Mouse (Mus musculus): Measurements from ENCODE around the gene Amotl1. TPM values are rescaled to one million over a fixed set of nuclear protein-coding genes. Genes with fewer than 3 reads are reported as not detected.
A peak's percentile ranks its signal among the peaks of the same experiment; 100 is the strongest.
"Not testable (repeated sequence)": the region's sequence is repeated elsewhere in the genome, so short reads cannot be mapped to it uniquely, and the experiment has no call there.

Gene Amotl1
- total and polyA plus RNA-seq, 3 experiments: 2.3 to 4.9 (median 3.1) TPM

- TF ChIP-seq GATA2 (IDR thresholded peaks at IDR 0.05; ENCODE audit: borderline replicate concordance, low read depth, low read length): no peak
- TF ChIP-seq GATA1 (IDR thresholded peaks at IDR 0.05; ENCODE audit: borderline replicate concordance, low read length): no peak
- no peak for TF ChIP-seq POLR2AphosphoS5 (IDR thresholded peaks at IDR 0.05; ENCODE audit: insufficient replicate concordance, low read depth, low read length)
- TF ChIP-seq TAL1 (conservative IDR thresholded peaks at IDR 0.05; ENCODE audit: low read depth, low read length): no peak
- no peak for TF ChIP-seq CTCF (IDR thresholded peaks at IDR 0.05; ENCODE audit: low read depth, low read length)
- peaks cover 5% of the 10 kb centered on the region; the same call in 1 of the 2 replicates for H3K27me3 ChIP-seq (ENCODE audit: insufficient read depth, low read length)
- no peaks in the 10 kb centered on the region for H3K36me3 ChIP-seq (replicated peaks)
- ATAC-seq (ENCODE audit: extremely low read depth, insufficient number of reproducible peaks, low FRiP score, poor library complexity, severe bottlenecking) (no peak), DNase-seq (ENCODE audit: low spot score) (no peak)
- no peaks in the 10 kb centered on the region for H3K9me3 ChIP-seq (replicated peaks)
- no peaks in the 10 kb centered on the region for H3K4me1 ChIP-seq (ENCODE audit: insufficient read depth, low read depth, low read length)
- H3K4me3 ChIP-seq (ENCODE audit: low read depth, low read length): no peak overlapping the region
Measured at GRCm38 (mm10) chr9:14578960-14579359, 65.9 kb downstream of the Amotl1 start.

- H3K4me3 ChIP-seq (ENCODE audit: low read depth, low read length); ATAC-seq (ENCODE audit: extremely low read depth, insufficient number of reproducible peaks, low FRiP score, poor library complexity, severe bottlenecking); DNase-seq (ENCODE audit: low spot score); H3K27me3 ChIP-seq (ENCODE audit: insufficient read depth, low read length); H3K9me3 ChIP-seq (replicated peaks); H3K36me3 ChIP-seq (replicated peaks); H3K4me1 ChIP-seq (ENCODE audit: insufficient read depth, low read depth, low read length): not testable (repeated sequence)
Measured at GRCm38 (mm10) chr9:14576359-14576758, 68.5 kb downstream of the Amotl1 start.

DNA sequence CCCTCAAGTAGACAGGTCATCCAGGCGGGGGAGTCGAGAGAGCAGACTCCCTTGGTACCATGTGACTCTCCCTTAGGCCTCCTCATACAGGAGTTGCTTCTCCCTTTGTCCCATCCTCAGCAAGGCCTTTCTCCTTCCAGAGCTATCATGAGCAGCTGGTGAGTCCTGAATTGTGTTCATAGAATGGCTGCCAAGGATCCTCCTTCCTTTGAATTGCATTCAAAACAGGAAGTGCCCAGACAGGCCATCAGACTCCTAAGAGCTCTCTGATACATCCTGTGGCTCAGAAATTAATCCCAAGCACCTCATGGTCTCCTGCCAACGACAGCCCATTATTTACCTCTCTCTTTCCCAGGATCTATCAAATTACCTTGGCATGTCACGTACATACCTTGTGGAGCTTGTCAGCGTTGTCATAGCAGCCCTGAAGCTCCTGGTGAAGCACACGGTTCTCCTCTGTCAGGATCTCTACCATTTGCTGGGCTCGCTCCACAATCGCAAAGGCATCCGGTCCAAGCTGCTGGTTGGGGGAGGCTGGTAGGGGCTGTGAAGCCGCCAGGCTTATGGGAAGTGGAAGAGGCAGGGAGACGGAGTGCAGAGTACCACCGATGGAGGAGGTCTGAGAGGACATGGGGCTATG, 70.0 kb downstream of the Amotl1 start:
- Histone ChIP-seq H3K27me3 (ENCODE audit: insufficient read depth, low read length) (peaks cover 5% of the 10 kb centered on the region; the same call in 1 of the 2 replicates), H3K4me3 (ENCODE audit: low read depth, low read length) (no peak overlapping the region), H3K9me3 (replicated peaks) (no peaks in the 10 kb centered on the region), H3K36me3 (replicated peaks) (no peaks in the 10 kb centered on the region), H3K4me1 (ENCODE audit: insufficient read depth, low read depth, low read length) (no peaks in the 10 kb centered on the region)
- TF ChIP-seq CTCF (IDR thresholded peaks at IDR 0.05; ENCODE audit: low read depth, low read length) (no peak), GATA2 (IDR thresholded peaks at IDR 0.05; ENCODE audit: borderline replicate concordance, low read depth, low read length) (no peak), TAL1 (conservative IDR thresholded peaks at IDR 0.05; ENCODE audit: low read depth, low read length) (no peak), POLR2AphosphoS5 (IDR thresholded peaks at IDR 0.05; ENCODE audit: insufficient replicate concordance, low read depth, low read length) (no peak), GATA1 (IDR thresholded peaks at IDR 0.05; ENCODE audit: borderline replicate concordance, low read length) (no peak)
- no peak for DNase-seq (ENCODE audit: low spot score)
- ATAC-seq (ENCODE audit: extremely low read depth, insufficient number of reproducible peaks, low FRiP score, poor library complexity, severe bottlenecking): no peak

GRCm38 (mm10) chr9:14569175-14569975, 75.5 kb downstream of the Amotl1 start:
- TF ChIP-seq POLR2AphosphoS5 (IDR thresholded peaks at IDR 0.05; ENCODE audit: insufficient replicate concordance, low read depth, low read length): no peak
- TF ChIP-seq TAL1 (conservative IDR thresholded peaks at IDR 0.05; ENCODE audit: low read depth, low read length): no peak
- no peak for TF ChIP-seq CTCF (IDR thresholded peaks at IDR 0.05; ENCODE audit: low read depth, low read length)
- TF ChIP-seq GATA1 (IDR thresholded peaks at IDR 0.05; ENCODE audit: borderline replicate concordance, low read length): no peak
- no peak for TF ChIP-seq GATA2 (IDR thresholded peaks at IDR 0.05; ENCODE audit: borderline replicate concordance, low read depth, low read length)
- no peak overlapping the region for H3K4me3 ChIP-seq (ENCODE audit: low read depth, low read length)
- no peaks in the 10 kb centered on the region for H3K36me3 ChIP-seq (replicated peaks)
- H3K9me3 ChIP-seq (replicated peaks): no peaks in the 10 kb centered on the region
- no peak for ATAC-seq (ENCODE audit: extremely low read depth, insufficient number of reproducible peaks, low FRiP score, poor library complexity, severe bottlenecking)
- no peak for DNase-seq (ENCODE audit: low spot score)
- H3K27me3 ChIP-seq (ENCODE audit: insufficient read depth, low read length): no peaks in the 10 kb centered on the region
- no peaks in the 10 kb centered on the region; the same call in 1 of the 2 replicates for H3K4me1 ChIP-seq (ENCODE audit: insufficient read depth, low read depth, low read length)

- no peaks in the 10 kb centered on the region for H3K9me3 ChIP-seq (replicated peaks)
- DNase-seq (ENCODE audit: low spot score) (no peak), ATAC-seq (ENCODE audit: extremely low read depth, insufficient number of reproducible peaks, low FRiP score, poor library complexity, severe bottlenecking) (peak; percentile 66; the same call in 1 of the 2 replicates)
- no peak overlapping the region for H3K4me3 ChIP-seq (ENCODE audit: low read depth, low read length)
- H3K4me1 ChIP-seq (ENCODE audit: insufficient read depth, low read depth, low read length): no peaks in the 10 kb centered on the region; the same call in 1 of the 2 replicates
- TF ChIP-seq TAL1 (conservative IDR thresholded peaks at IDR 0.05; ENCODE audit: low read depth, low read length): peak; percentile 35; the same call in 1 of the 2 replicates
- no peak for TF ChIP-seq CTCF (IDR thresholded peaks at IDR 0.05; ENCODE audit: low read depth, low read length)
- H3K27me3 ChIP-seq (ENCODE audit: insufficient read depth, low read length): no peaks in the 10 kb centered on the region
- no peaks in the 10 kb centered on the region for H3K36me3 ChIP-seq (replicated peaks)
Measured at GRCm38 (mm10) chr9:14568487-14568886, 76.4 kb downstream of the Amotl1 start.

DNA sequence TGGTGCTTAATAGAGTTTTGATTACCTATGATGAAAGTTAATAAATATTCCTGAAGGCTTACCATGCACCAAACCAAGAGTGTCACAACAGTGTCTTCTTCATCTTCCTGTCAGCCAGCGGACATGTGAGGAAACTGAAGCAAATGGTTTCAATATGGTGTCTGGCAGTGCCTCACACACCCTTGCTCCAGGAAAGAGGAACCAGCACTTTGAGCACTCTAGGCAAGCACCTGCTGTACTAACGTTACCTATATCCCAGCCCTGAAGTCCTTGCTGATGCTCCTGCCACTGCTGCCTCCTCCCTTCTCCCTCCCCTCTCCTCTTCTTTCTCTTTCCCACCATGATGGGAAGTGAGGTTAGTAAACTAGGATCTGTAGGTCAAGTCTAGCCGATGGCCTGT, 80.4 kb downstream of the Amotl1 start:
- Histone ChIP-seq H3K36me3 (replicated peaks) (no peaks in the 10 kb centered on the region), H3K9me3 (replicated peaks) (no peaks in the 10 kb centered on the region), H3K27me3 (ENCODE audit: insufficient read depth, low read length) (peaks cover 1% of the 10 kb centered on the region; the same call in 1 of the 2 replicates), H3K4me1 (ENCODE audit: insufficient read depth, low read depth, low read length) (peaks cover 4% of the 10 kb centered on the region; the same call in 1 of the 2 replicates), H3K4me3 (ENCODE audit: low read depth, low read length) (no peak overlapping the region)
- no peak for ATAC-seq (ENCODE audit: extremely low read depth, insufficient number of reproducible peaks, low FRiP score, poor library complexity, severe bottlenecking)
- no peak for TF ChIP-seq POLR2AphosphoS5 (IDR thresholded peaks at IDR 0.05; ENCODE audit: insufficient replicate concordance, low read depth, low read length)
- TF ChIP-seq TAL1 (conservative IDR thresholded peaks at IDR 0.05; ENCODE audit: low read depth, low read length): no peak
- no peak for TF ChIP-seq GATA1 (IDR thresholded peaks at IDR 0.05; ENCODE audit: borderline replicate concordance, low read length)
- no peak for TF ChIP-seq CTCF (IDR thresholded peaks at IDR 0.05; ENCODE audit: low read depth, low read length)
- TF ChIP-seq GATA2 (IDR thresholded peaks at IDR 0.05; ENCODE audit: borderline replicate concordance, low read depth, low read length): no peak
- no peak for DNase-seq (ENCODE audit: low spot score)

All from G1E (cell line).